Mouse (Mus musculus) layer of hippocampus, adult 9-10 months (tissue): ENCODE results near the gene Cad.
"Not testable (repeated sequence)": the region's sequence is repeated elsewhere in the genome, so short reads cannot be mapped to it uniquely, and the experiment has no call there.

ENCODE experiments used
- DNase-seq: peaks from one replicate; pipeline ENCODE4 v3.0.0; 2022; ENCODE audit warnings: low spot score

Gene Cad

DNA sequence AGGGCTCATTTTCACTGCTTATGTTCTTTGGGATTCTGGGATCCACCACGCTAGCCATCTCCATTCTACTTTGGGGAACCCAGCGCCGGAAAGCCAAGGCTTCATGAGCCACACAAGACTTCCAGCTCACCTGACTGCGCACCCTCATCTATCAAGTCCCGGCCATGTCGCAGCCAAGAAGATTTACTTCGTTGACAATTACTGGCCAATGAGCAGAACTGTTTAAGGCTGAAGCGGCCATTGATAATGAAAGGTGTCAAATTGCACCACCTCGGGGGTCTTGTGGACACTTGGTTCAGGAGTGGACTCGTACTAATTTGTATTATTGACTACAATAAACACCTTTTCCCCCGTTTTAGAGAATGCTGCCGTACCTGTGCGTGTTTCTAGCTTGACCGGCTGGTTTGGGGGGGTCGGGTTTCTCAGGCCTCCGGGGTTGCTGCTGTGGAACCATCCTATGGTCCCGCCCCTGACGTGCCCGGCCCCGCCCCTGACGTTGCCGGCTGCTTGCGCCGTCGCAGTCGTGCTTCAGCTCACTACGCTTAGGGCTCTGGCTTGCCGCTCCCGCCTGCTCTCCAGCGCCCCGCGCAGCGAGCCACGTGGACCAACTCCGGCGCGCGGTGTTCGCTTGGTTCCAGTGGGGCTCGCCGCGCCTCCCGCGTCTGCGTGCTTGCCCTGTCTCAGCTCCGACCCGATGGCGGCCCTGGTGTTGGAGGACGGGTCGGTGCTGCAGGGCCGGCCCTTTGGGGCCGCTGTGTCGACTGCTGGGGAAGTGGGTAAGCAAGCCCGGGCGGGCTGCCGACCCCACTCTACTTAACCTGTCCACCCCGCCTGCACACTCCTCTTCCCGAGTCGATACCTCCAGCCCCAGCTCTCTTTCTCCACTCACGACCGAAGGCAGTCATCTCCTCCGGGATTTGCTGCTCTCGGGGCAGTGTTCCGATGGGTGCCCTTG, at the start of gene Cad:
TSS of gene Cad (plus strand) at position 520 of the 955 bp plus-strand sequence.
- DNase-seq = peak; percentile 69

DNA sequence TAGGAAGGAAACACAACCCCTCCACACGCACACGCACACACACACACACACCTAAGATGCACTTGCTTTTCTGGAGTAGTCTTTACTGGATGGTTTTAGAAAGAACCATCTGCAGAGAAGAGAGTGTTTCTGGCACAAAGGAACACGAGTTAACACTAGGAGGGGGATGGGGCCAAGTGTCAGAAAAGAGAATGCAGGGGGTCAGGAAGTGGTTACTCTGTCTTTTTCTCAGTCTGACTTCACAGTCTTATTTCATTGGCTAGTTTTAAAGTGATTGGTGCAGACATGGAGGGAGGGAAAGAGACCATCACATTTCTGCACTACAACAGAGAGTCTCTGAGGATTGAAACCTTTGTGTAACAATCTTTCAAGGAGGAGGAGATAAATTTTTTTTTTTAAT, 41.8 kb upstream of the Cad start:
- no peak for DNase-seq

DNA sequence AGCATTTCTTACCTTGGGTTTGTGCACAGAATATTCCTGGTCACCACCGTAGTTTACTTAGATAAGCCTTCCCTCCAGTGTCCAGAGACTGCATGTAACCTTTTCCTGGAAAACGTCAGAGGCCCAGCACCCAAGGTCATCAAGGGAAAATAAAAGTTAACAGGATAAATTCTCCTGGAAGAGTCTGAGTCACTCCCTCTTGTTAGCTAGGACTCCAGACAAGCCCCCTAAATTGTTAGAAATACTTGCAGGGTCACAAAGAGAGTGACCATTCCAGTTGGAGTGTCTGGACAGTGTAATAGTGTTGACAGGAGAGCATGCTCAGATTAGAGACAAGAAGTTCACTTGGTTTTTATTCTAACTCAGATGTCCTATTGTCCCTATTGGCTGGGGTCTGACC, 38.7 kb upstream of the Cad start:
- DNase-seq = no peak

DNA sequence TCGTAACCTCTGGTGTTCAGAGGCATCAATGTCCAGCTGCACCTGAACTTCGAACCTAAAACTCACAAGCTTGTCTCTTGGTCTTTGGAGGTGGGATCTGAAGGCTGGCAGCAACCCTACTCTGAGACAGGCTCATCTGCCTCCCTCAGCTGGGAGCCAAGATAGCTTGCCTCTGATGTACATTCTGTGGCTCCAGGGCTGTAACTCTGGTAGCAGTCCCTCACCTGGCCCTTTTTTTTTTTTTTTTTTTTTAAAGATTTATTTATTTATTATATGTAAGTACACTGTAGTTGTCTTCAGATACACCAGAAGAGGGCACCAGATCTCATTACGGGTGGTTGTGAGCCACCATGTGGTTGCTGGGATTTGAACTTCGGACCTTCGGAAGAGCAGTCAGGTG, 32.8 kb upstream of the Cad start:
- not testable (repeated sequence) for DNase-seq

GRCm38 (mm10) chr5:31022690-31023089, 31.9 kb upstream of the Cad start:
- DNase-seq = no peak

- DNase-seq = no peak
Observed at GRCm38 (mm10) chr5:31023254-31023653, 31.3 kb upstream of the Cad start.

GRCm38 (mm10) chr5:31024641-31025040, 29.9 kb upstream of the Cad start:
- no peak for DNase-seq

- no peak for DNase-seq
Observed at GRCm38 (mm10) chr5:31030926-31031325, 23.7 kb upstream of the Cad start.

DNA sequence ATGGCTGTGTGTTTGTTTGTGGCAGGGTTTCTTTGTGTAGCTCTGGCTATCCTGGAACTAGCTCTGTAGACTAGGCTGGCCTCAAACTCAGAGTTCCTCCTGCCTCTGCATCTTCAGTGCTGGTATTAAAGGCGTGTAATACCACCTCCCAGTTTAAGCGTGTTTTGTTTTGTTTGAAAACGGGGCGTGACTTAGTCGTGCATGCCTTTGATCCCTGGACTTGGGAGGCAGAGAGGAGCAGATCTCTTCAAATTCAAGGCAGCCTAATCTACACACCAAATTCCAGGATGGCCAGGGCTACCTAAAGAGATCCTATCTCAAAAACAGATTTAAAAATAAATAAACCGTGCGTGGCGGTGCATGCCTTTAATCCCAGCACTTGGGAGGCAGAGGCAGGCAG, 23.1 kb upstream of the Cad start:
- no peak for DNase-seq

GRCm38 (mm10) chr5:31034669-31035068, 19.9 kb upstream of the Cad start:
- DNase-seq = no peak

DNA sequence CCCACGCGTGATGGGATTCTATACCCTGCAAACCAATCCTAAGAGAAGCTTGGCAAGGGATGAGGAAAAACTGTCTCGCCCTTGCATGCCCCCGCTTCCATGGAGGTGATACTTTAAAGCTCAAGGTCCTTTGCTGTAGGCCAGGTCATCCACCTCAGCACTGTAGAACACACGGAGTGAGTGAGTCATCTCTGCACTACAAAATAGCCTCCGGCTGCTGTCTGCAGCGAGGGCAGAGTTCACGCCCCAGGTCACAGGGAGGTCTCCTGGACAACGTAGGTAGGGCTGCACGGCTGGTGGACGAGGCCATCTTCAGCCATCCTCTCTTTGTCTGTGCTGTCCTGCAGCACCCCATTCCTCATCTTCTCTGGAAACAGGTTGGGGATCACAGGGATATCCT, 18.0 kb upstream of the Cad start:
- not testable (repeated sequence) for DNase-seq

DNA sequence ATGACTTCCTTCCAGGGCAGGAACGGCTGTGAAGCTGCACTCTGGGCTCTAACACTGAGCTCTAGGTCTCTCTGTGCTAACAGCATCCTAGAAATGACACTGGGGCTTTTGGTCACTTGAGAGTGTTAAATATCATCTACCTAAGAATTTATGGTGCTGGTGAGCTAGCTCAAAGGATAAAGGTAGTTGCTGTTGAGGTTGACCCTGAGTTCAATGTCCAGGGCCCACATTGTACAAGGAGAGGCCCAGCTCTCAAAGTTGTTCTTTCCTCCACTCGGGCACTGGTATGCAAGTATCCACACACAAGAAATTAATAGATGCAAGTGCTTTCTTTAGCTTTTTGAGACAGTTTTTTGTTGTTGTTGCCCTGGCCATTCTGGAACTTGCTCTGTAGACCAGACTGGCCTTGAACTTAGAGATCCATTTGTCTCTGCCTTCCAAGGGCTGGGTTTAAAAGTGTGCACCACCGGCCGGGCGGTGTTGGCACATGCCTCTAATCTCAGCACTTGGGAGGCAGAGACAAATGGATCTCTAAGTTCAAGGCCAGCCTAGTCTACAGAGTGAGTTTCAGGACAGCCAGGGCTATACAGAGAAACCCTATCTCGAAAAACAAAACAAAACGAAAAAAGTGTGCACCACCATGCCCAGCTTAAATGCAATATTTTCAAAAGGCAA, 16.3 kb upstream of the Cad start:
- no peak for DNase-seq

- DNase-seq = no peak
Observed at GRCm38 (mm10) chr5:31046416-31046815, 8.2 kb upstream of the Cad start.

DNA sequence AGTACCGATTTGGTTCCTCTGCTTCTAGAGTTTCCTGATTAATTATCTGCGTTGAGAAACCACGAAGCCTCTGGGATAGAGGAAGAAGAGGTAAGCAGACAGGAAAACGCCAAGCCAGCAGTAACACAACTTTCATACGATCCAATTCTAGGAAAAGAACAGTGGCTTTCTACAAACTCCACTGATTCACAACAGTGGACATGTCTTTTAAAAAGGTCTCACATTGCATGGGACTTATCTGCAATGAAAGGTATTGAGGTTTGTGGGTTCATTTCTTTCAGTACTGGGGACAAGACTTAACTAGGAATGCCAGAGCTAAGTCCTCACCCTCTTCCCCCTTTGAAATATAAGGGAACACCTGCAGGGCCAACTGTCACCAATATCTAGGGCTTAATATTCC, 7.5 kb upstream of the Cad start:
- DNase-seq = no peak

GRCm38 (mm10) chr5:31047848-31048762, 6.5 kb upstream of the Cad start, which contains the start of gene Atraid:
Gene Atraid, plus strand, starts transcription at chr5:31048312.
- DNase-seq = peak; percentile 95

GRCm38 (mm10) chr5:31048763-31049641, 5.6 kb upstream of the Cad start, which contains the start of gene Slc5a6:
Gene Slc5a6, minus strand, starts transcription at chr5:31048924.
- DNase-seq = no peak

GRCm38 (mm10) chr5:31050427-31050826, 4.2 kb upstream of the Cad start:
- no peak for DNase-seq

- not testable (repeated sequence) for DNase-seq
Observed at GRCm38 (mm10) chr5:31053728-31054127, 852 bp upstream of the Cad start.

DNA sequence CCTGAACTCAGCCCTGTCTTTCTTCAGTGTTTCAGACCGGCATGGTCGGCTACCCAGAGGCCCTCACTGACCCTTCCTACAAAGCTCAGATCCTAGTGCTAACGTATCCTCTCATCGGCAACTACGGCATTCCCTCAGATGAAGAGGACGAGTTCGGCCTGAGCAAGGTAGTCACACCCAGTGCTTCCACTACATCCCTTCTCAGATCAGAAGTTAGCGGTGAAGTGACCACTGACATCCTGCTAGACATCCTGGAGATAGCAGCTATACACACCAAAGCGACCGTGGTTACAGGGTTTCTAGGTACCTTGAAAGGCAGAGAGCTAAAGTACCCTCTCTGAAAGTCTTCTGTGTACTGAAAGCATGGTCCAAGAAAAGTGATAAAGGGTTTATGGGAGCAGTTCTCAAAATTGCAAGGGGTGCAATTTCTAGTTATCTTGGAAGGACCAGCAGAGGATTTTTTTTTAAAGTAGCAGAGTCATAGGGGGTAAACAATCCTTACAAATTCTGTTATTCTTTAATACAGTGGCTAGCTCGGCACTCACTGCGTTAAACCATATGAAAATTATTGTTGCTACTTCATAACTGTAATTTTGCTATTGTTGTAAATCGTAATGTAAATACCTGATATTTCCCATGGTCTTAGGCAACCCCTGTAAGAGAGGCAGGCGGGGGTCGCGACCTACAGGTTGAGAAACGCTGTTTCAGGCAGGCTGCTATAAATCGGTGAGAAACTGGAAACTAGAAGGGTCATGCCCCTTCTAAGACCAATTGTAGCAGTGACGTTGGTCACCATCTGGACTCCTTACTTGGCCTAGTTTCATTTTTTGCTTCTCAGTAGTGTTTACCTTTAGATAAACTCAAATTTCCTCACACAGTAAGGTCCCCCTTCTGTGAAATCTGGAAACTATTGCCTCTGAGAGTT, 898 bp downstream of the Cad start:
- DNase-seq = no peak

- DNase-seq = no peak
Observed at GRCm38 (mm10) chr5:31069810-31070209, 15.2 kb downstream of the Cad start.
